Mouse (Mus musculus) limb, embryonic 11.5 days (tissue): Measurements from ENCODE around the gene Fam78b. TPM values are rescaled to one million over a fixed set of nuclear protein-coding genes. Genes with fewer than 3 reads are reported as not detected.
A peak's percentile ranks its signal among the peaks of the same experiment; 100 is the strongest.

Source experiments
- ATAC-seq: fragments of 200-750 bp; cut with Nextera tagmentation; 2 replicates; pipeline ENCODE4 v1.8.0; 2017; ENCODE audit warnings: low read depth; ENCODE audit not compliant: insufficient number of reproducible peaks, low FRiP score, low TSS enrichment
- DNase-seq: peaks from one replicate; pipeline ENCODE4 v3.0.0-alpha.2; 2015; ENCODE audit warnings: low spot score
- H3K27ac ChIP-seq: fragments of 300-500 bp; sonication (generic); replicated peaks from 2 replicates; pipeline ENCODE4 v1.5.1; 2014; ENCODE audit warnings: low read depth, mild to moderate bottlenecking, low read length
- H3K27me3 ChIP-seq: fragments of 300-500 bp; sonication (generic); 2 replicates; pipeline ENCODE4 v1.6.1; 2014; ENCODE audit warnings: mild to moderate bottlenecking, low read length, mixed read lengths; ENCODE audit not compliant: control insufficient read depth, insufficient read depth
- H3K36me3 ChIP-seq: fragments of 300-500 bp; sonication (generic); 2 replicates; pipeline ENCODE4 v1.6.1; 2014; ENCODE audit warnings: mild to moderate bottlenecking, low read length, moderate library complexity, mixed read lengths; ENCODE audit not compliant: control insufficient read depth, insufficient read depth
- H3K4me1 ChIP-seq: fragments of 300-500 bp; sonication (generic); 2 replicates; pipeline ENCODE4 v1.6.1; 2014; ENCODE audit warnings: low read length, mixed read lengths; ENCODE audit not compliant: control insufficient read depth, insufficient read depth
- H3K4me2 ChIP-seq: fragments of 300-500 bp; sonication (generic); 2 replicates; pipeline ENCODE4 v1.6.1; 2014; ENCODE audit warnings: low read depth, mild to moderate bottlenecking, moderate library complexity; ENCODE audit not compliant: severe bottlenecking
- H3K4me3 ChIP-seq: fragments of 300-500 bp; sonication (generic); 2 replicates; pipeline ENCODE4 v1.5.1; 2014; ENCODE audit warnings: low read depth, low read length
- H3K9ac ChIP-seq: fragments of 300-500 bp; sonication (generic); 2 replicates; pipeline ENCODE4 v1.6.1; 2014; ENCODE audit warnings: mild to moderate bottlenecking, low read length
- H3K9me3 ChIP-seq: fragments of 300-500 bp; sonication (generic); 2 replicates; pipeline ENCODE4 v1.6.1; 2016; ENCODE audit warnings: low read length; ENCODE audit not compliant: control insufficient read depth
- WGBS: fragments of 180-500 bp; shearing (Covaris S2); extraction: QIAGEN DNeasy Blood & Tissue Kit; methylation state at CpG from one replicate; pipeline ENCODE4 v1.1.7; 2014; 5-methylcytosine and 5-hydroxymethylcytosine counted together
- polyA plus RNA-seq: library from polyadenylated mRNA; unstranded; fragments of >200 nt; fragmentation: Nextera tagmentation; extraction: Ambion mirVana; gene quantifications from 2 replicates; pipeline ENCODE4 v1.2.1, GENCODE M21; 2014

The Fam78b gene
- polyA plus RNA-seq, 1 experiment from 2014 or later: 1.4 TPM

DNA sequence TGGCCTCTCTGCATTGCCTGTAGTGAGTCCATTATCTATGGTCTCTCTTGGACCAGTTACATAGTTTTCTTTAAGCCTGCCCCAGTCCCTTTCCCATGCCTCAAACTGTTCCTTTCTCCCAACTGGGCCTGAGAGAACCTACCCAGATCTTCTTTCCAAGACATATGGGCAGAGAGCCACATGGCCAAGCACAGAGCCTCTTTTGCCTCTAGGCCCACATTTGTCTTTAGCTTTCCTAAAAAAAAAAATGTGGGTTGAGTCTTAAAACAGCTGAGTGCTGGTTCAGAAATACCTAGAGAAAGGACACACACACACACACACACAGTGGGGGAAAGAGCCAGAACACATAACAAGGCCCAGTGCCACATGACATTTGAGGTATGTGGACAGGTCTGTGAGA, 83.1 kb downstream of the Fam78b start:
- Histone ChIP-seq H3K27ac (no peak overlapping the region), H3K9ac (no peak overlapping the region), H3K9me3 (no peaks in the 10 kb centered on the region), H3K36me3 (no peaks in the 10 kb centered on the region), H3K4me1 (no peaks in the 10 kb centered on the region), H3K4me3 (no peak overlapping the region), H3K4me2 (no peak overlapping the region), H3K27me3 (no peaks in the 10 kb centered on the region)
- DNase-seq: no peak
- no peak for ATAC-seq

GRCm38 (mm10) chr1:167085461-167085860, 84.2 kb downstream of the Fam78b start:
- DNase-seq (no peak), ATAC-seq (no peak)
- Histone ChIP-seq H3K9me3 (no peaks in the 10 kb centered on the region), H3K9ac (no peak overlapping the region), H3K4me1 (no peaks in the 10 kb centered on the region), H3K4me2 (no peak overlapping the region), H3K27me3 (no peaks in the 10 kb centered on the region), H3K36me3 (no peaks in the 10 kb centered on the region), H3K27ac (no peak overlapping the region), H3K4me3 (no peak overlapping the region)
- 84% methylated on average over 4 of the region's 4 CpGs for WGBS

GRCm38 (mm10) chr1:167090466-167090865, 89.2 kb downstream of the Fam78b start:
- no peaks in the 10 kb centered on the region for H3K27me3 ChIP-seq
- H3K36me3 ChIP-seq: no peaks in the 10 kb centered on the region
- no peak overlapping the region for H3K4me3 ChIP-seq
- ATAC-seq (no peak), DNase-seq (no peak)
- H3K9ac ChIP-seq: no peak overlapping the region
- H3K27ac ChIP-seq: no peak overlapping the region
- no peak overlapping the region for H3K4me2 ChIP-seq
- 92% methylated on average over 6 of the region's 6 CpGs for WGBS
- H3K4me1 ChIP-seq: no peaks in the 10 kb centered on the region
- no peaks in the 10 kb centered on the region for H3K9me3 ChIP-seq

GRCm38 (mm10) chr1:167093551-167093950, 92.3 kb downstream of the Fam78b start:
- Histone ChIP-seq H3K9me3 (no peaks in the 10 kb centered on the region), H3K4me2 (no peak overlapping the region), H3K27ac (no peak overlapping the region), H3K27me3 (no peaks in the 10 kb centered on the region), H3K36me3 (no peaks in the 10 kb centered on the region), H3K4me1 (no peaks in the 10 kb centered on the region), H3K4me3 (no peak overlapping the region), H3K9ac (no peak overlapping the region)
- WGBS: 69% methylated on average over 3 of the region's 3 CpGs
- DNase-seq: no peak
- ATAC-seq: no peak

DNA sequence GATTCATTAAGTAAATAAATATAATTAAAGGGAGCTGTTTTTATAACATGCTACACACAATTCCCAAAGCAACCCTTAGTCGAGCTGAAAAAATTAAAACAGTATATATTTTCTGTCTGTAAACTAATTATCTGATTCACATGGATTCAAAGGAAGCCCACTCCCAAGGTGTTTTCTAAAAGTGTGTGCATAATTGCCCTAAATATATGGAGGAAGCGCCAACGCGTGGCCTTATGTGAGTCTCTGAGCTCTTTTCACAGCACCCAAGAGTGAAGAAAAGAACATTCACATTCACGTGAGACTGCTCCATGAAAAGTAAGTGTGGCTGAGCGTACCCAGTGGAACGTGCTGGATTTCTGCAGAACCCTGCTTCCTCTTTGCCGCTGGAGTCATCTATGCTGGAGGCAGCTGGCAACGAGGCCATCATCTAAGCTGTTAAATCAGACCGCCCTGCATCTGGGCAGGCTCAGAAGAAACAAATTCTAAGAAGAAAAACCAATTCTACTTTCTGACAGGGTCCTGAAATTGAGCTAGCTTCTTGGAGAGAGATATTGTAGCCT, 93.5 kb downstream of the Fam78b start:
- Histone ChIP-seq H3K27ac (no peak overlapping the region), H3K4me1 (no peaks in the 10 kb centered on the region), H3K27me3 (no peaks in the 10 kb centered on the region), H3K36me3 (no peaks in the 10 kb centered on the region), H3K4me3 (no peak overlapping the region), H3K9me3 (no peaks in the 10 kb centered on the region), H3K9ac (no peak overlapping the region), H3K4me2 (no peak overlapping the region)
- no peak for DNase-seq
- WGBS: 89% methylated on average over 10 of the region's 10 CpGs
- no peak for ATAC-seq

DNA sequence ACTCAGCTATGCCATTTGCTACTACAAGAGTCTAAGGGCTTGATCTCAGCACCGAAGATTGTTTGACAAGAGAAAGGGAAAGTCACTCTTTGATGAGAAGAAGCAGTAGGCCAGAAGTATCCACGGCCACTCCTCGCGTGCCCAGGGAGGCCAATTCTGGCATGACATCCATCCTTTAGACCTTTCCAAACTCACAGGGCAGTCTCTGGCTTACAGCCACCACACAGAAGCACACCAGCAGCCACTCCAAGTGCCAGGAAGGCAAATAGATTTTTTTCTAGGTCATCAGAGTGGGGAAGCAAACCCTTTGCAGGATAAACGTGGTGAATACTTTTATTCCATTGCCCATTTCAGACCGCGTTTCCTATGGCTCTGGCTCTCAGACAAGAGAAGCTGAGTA, 97.5 kb downstream of the Fam78b start:
- Histone ChIP-seq H3K27me3 (no peaks in the 10 kb centered on the region), H3K9me3 (no peaks in the 10 kb centered on the region), H3K4me1 (no peaks in the 10 kb centered on the region), H3K4me2 (no peak overlapping the region), H3K9ac (no peak overlapping the region), H3K27ac (no peak overlapping the region), H3K36me3 (no peaks in the 10 kb centered on the region), H3K4me3 (no peak overlapping the region)
- DNase-seq: no peak
- WGBS: 87% methylated on average over 7 of the region's 7 CpGs
- ATAC-seq: no peak

DNA sequence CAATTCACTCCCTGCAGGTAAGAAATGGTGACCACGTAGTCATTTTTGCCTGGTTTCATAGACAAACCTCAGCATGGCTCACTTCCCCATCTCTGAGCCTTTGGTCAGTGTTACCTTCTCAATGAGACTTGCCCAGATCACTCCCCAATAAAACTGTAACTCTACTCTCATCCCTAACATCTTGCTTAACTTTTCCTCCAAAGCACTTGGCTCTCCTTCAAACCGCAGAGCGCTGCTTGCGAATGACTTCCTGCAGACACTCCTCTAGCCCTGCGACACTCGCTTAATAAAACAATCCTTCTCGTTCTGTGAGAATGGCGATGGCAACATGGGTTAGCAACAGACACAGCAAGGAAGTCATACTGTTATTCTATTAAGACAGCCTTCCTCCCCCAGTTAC, 100.8 kb downstream of the Fam78b start:
- H3K4me3 ChIP-seq: no peak overlapping the region
- no peak for ATAC-seq
- H3K27ac ChIP-seq: no peak overlapping the region
- WGBS: 84% methylated on average over 8 of the region's 8 CpGs
- H3K4me1 ChIP-seq: no peaks in the 10 kb centered on the region
- H3K4me2 ChIP-seq: no peak overlapping the region
- H3K36me3 ChIP-seq: no peaks in the 10 kb centered on the region
- H3K9me3 ChIP-seq: no peaks in the 10 kb centered on the region
- DNase-seq: no peak
- no peaks in the 10 kb centered on the region for H3K27me3 ChIP-seq
- H3K9ac ChIP-seq: no peak overlapping the region

- no peak for ATAC-seq
- no peak for DNase-seq
- Histone ChIP-seq H3K27ac (no peak overlapping the region), H3K9me3 (no peaks in the 10 kb centered on the region), H3K27me3 (no peaks in the 10 kb centered on the region), H3K9ac (no peak overlapping the region), H3K4me2 (no peak overlapping the region), H3K36me3 (no peaks in the 10 kb centered on the region), H3K4me3 (no peak overlapping the region), H3K4me1 (no peaks in the 10 kb centered on the region)
- 78% methylated on average over 9 of the region's 9 CpGs for WGBS
These were observed 101.3 kb downstream of the Fam78b start for GRCm38 (mm10) chr1:167102566-167102965.

GRCm38 (mm10) chr1:167104956-167105626, 103.9 kb downstream of the Fam78b start:
- Histone ChIP-seq H3K27me3 (no peaks in the 10 kb centered on the region), H3K9ac (no peak overlapping the region), H3K27ac (no peak overlapping the region), H3K36me3 (no peaks in the 10 kb centered on the region), H3K9me3 (no peaks in the 10 kb centered on the region), H3K4me1 (no peaks in the 10 kb centered on the region), H3K4me2 (no peak overlapping the region), H3K4me3 (no peak overlapping the region)
- DNase-seq (peak; percentile 24), ATAC-seq (no peak)
- WGBS: 22% methylated on average over 5 of the region's 5 CpGs
